Mouse (Mus musculus) left cerebral cortex, adult 8-10 months (tissue): Measurements from ENCODE around the gene Gm4763. TPM values are rescaled to one million over a fixed set of nuclear protein-coding genes. Genes with fewer than 3 reads are reported as not detected.

Experiments
- total RNA-seq, 4 experiments: library from RNA; stranded (reverse); gene quantifications; 2 replicates each; pipeline ENCODE4 v1.2.4; 2022

Gene Gm4763
- total RNA-seq, 4 experiments from 2014 or later: not detected

Other genes with a start within 250 kb of the Gm4763 start
- 100 to 1,000 TPM; 215 to 253 (median 239) TPM for gene Cadm4, start 244.9 kb downstream of the Gm4763 start, total RNA-seq
- 10 to 100 TPM; 42.8 to 45.4 (median 44.1) TPM for gene Zfp428, start 219.9 kb downstream of the Gm4763 start, total RNA-seq
- gene AC161166.1, start 214.5 kb downstream of the Gm4763 start, total RNA-seq: not detected
- 10 to 100 TPM; 62.6 to 68.9 (median 66.6) TPM for gene Irgq, start 196.2 kb downstream of the Gm4763 start, total RNA-seq
- gene Pinlyp, start 180.8 kb downstream of the Gm4763 start, total RNA-seq: not detected
- gene Xrcc1, start 180.6 kb downstream of the Gm4763 start, total RNA-seq: 10 to 100 TPM; 37.2 to 39.8 (median 38.5) TPM
- gene Ethe1, start 139.4 kb downstream of the Gm4763 start, total RNA-seq: 10 to 100 TPM; 13.3 to 16.0 (median 15.1) TPM
- 1 to 10 TPM; 5.3 to 6.9 (median 5.7) TPM for gene Zfp575, start 139.3 kb downstream of the Gm4763 start, total RNA-seq
- under 1 TPM in 3 of 4 experiments, not detected in 1; 0.13 to 0.39 (median 0.27) TPM for gene Phldb3, start 116.1 kb downstream of the Gm4763 start, total RNA-seq
- gene Lypd3, start 90.4 kb downstream of the Gm4763 start, total RNA-seq: 1 to 10 TPM in 1 of 4 experiments, under 1 TPM in 3; 0.44 to 1.3 (median 0.63) TPM
- not detected for gene Tex101, start 50.2 kb downstream of the Gm4763 start, total RNA-seq
- gene BC049730, start 17.7 kb downstream of the Gm4763 start, total RNA-seq: not detected
- gene Cd177, start 33.4 kb upstream of the Gm4763 start, total RNA-seq: not detected
- gene Ceacam10, start 50.3 kb upstream of the Gm4763 start, total RNA-seq: not detected
- not detected for gene Gm9844, start 135.3 kb upstream of the Gm4763 start, total RNA-seq
- not detected for gene Lypd4, start 143.0 kb upstream of the Gm4763 start, total RNA-seq
- not detected for gene Dmrtc2, start 143.1 kb upstream of the Gm4763 start, total RNA-seq
- gene Rps19, start 157.5 kb upstream of the Gm4763 start, total RNA-seq: 100 to 1,000 TPM; 577 to 601 (median 592) TPM
- under 1 TPM; 0.33 to 0.74 (median 0.53) TPM for gene Cd79a, start 170.5 kb upstream of the Gm4763 start, total RNA-seq
- 10 to 100 TPM; 56.3 to 90.8 (median 74.6) TPM for gene Arhgef1, start 176.0 kb upstream of the Gm4763 start, total RNA-seq
- not detected for gene Gm4881, start 217.6 kb upstream of the Gm4763 start, total RNA-seq
- 100 to 1,000 TPM; 322 to 333 (median 326) TPM for gene Rabac1, start 245.8 kb upstream of the Gm4763 start, total RNA-seq